Comparison of ENCODE assay signal across 25 mouse cellular contexts in the genomic region with DNA sequence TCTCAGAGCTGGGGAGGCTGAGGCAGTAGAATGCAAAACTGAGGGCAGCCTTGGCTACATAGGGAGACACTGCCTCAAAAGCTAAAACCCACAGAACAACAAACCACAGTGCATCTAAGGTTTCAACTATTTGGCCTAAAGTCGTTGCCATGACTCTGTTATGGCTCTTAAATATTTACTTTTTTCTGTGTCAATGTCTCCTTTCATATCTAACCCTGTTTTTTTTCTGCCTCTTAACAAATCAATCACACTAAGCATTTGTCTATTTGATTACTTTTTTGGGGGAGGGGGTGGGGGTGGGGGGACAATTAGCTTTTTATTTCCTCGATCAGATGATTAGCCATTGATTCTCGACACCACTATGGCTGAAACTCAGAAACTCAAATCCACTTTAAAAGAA.
"Had no signal": no experiment of that assay in that cellular context is flagged by ENCODE, and none has a peak within 500 bp of the region (broad histone marks: within the 10 kb centered on the region; RNA-seq: fewer than 3 reads in every experiment).

No protein-coding gene starts in this region.

- H3K4me1 ChIP-seq: limb, embryonic 15.5 days had no signal

- H3K4me2 ChIP-seq: heart, embryonic 11.5 days; heart, embryonic 13.5 days; heart, embryonic 15.5 days; hindbrain, embryonic 13.5 days; hindbrain, embryonic 15.5 days; intestine, embryonic 15.5 days; kidney, embryonic 15.5 days; limb, embryonic 13.5 days; limb, embryonic 15.5 days had no signal

- H3K27me3 ChIP-seq: heart, embryonic 13.5 days; heart, embryonic 15.5 days; hindbrain, embryonic 13.5 days; hindbrain, embryonic 15.5 days; intestine, embryonic 15.5 days; kidney, embryonic 15.5 days; limb, embryonic 15.5 days had no signal

- H3K4me3 ChIP-seq: heart, adult 2 months; heart, embryonic 13.5 days; heart, embryonic 15.5 days; hindbrain, embryonic 13.5 days; hindbrain, embryonic 15.5 days; intestine, embryonic 15.5 days; kidney, embryonic 15.5 days; limb, embryonic 13.5 days; limb, embryonic 15.5 days had no signal

- ATAC-seq: forebrain, postnatal 0 days; hindbrain, postnatal 0 days; intestine, embryonic 15.5 days had no signal

- H3K27ac ChIP-seq: heart, adult 2 months; heart, embryonic 13.5 days; heart, embryonic 15.5 days; hindbrain, embryonic 13.5 days; hindbrain, embryonic 15.5 days; hindbrain, postnatal 0 days; intestine, embryonic 15.5 days; kidney, embryonic 15.5 days; kidney, postnatal 0 days; limb, embryonic 13.5 days; limb, embryonic 15.5 days had no signal

- H3K36me3 ChIP-seq: heart, embryonic 13.5 days; heart, embryonic 15.5 days; hindbrain, embryonic 13.5 days; hindbrain, embryonic 15.5 days; intestine, embryonic 15.5 days; kidney, embryonic 15.5 days; limb, embryonic 13.5 days; limb, embryonic 15.5 days had no signal

- H3K9me3 ChIP-seq: heart, embryonic 13.5 days; heart, embryonic 15.5 days; hindbrain, embryonic 13.5 days; hindbrain, embryonic 15.5 days; intestine, embryonic 15.5 days; kidney, embryonic 15.5 days; limb, embryonic 13.5 days; limb, embryonic 15.5 days had no signal

- H3K9ac ChIP-seq: forebrain, postnatal 0 days; heart, embryonic 13.5 days; heart, embryonic 15.5 days; hindbrain, embryonic 13.5 days; hindbrain, embryonic 15.5 days; intestine, embryonic 15.5 days; kidney, embryonic 15.5 days; limb, embryonic 13.5 days; limb, embryonic 15.5 days had no signal

- DNase-seq: forebrain, postnatal 0 days; gastrocnemius, postnatal 14 days; gastrocnemius, postnatal 36 days; heart, adult 2 months; heart, postnatal 14 days; heart, postnatal 36 days; kidney, adult 11 months; kidney, adult 2 months; kidney, adult 9 months; kidney, postnatal 14 days; kidney, postnatal 36 days; layer of hippocampus, adult 9-11 months; layer of hippocampus, postnatal 36 days; left cerebral cortex, postnatal 4 days had no signal
